Mouse (Mus musculus): Measurements from ENCODE around the gene Flt3l.

DNA sequence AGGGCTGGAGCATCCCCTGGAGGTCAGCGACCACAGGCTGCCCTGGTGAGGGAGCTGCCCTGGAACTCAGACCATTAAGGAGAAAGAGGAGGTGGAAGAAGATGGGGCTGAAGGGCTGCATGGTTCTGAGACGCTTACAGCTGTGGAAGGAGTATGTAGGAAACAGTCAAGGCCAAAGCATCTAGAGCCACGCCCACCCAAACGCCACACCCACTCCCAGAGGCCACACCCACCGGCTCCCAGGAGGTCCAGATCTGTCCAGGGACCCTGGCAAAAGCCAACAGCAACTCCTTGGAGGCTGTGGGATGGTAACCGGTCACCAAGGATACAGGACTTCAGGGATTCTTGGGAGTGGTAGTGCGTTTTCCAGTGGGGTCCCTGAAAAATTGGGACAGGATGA lies 42.3 kb upstream of the Flt3l start:
- TF ChIP-seq CTCF (IDR thresholded peaks at IDR 0.05) (no peak), EP300 (IDR thresholded peaks at IDR 0.05; ENCODE audit: insufficient read depth, low read depth, low read length) (no peak), POLR2A (IDR thresholded peaks at IDR 0.05; ENCODE audit: insufficient read depth, low read depth, low read length) (no peak)
